Mouse (Mus musculus): ENCODE data around the gene Drg1.
A peak's percentile ranks its signal among the peaks of the same experiment; 100 is the strongest.
"Not testable (repeated sequence)": the region's sequence is repeated elsewhere in the genome, so short reads cannot be mapped to it uniquely, and the experiment has no call there.

The Drg1 gene

GRCm38 (mm10) chr11:3169042-3169441, 97.2 kb downstream of the Drg1 start:
- DNase-seq (ENCODE audit: inconsistent age in 2 of 2, low spot score in 1 of 2), result peak; percentile 50 to 79

DNA sequence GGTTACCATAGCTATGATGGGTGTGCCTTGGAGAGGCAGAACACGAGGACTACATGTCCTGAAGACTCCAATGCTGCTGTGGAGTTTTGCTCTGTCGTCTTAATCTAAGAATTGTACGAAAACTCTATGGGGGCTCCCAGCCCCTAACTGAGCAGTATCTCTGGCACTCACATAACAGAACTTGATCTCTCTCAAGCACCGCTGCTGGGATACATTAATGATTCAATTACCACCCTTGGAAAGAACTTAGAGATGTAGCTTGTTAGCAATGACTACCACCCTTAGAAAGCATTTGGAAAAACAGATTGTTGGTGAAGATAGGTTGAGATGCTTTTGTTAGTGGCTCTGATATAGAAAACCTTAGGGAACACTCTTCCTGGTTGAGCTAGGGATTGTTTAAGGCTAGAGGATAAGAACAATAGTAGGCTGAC, 98.6 kb downstream of the Drg1 start:
- peak; percentile 46 to 85 for DNase-seq (ENCODE audit: inconsistent age in 2 of 2, low spot score in 1 of 2)

DNA sequence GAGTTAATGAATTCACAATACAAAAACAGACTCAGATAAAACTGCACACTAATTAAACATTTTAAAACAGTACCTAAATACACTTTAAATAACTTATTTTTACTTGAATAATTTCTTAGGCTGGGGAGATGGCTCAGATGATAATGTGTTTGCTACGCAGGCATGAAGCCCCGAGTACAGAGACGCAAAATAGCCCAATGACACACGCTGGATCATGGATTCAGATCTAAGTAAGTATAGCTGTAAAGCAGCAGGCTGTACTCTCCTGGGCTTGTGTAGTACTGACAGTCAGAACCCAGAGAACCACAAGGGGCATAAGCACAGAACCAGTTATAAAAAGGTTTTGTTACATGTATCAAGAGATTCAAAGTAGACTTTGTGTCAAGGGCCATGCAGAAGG, 99.1 kb downstream of the Drg1 start:
- peak in 1 of 2 experiments; percentile 37 for DNase-seq (ENCODE audit: inconsistent age in 2 of 2, low spot score in 1 of 2)

DNA sequence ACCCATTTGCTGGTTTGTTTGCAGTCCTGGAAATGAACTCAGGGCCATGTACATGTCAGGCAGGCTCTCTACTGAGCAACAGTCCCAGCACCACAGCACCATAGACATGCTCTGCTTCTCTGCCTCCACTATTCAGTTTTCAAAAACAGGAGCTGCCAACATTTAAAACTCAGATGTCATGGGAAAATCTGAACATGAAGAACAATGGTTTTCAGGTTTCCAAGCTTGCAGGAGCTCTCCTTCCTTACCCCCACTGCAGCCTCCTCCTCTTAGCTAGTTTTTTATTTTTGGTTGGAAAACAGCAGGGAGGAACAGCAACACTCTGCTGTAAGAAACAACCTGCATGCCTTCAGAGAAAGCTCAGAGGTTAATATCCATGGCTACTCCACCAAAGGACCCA, 99.9 kb downstream of the Drg1 start:
- DNase-seq (ENCODE audit: inconsistent age in 2 of 2, low spot score in 1 of 2), result peak in 1 of 2 experiments; percentile 75

DNA sequence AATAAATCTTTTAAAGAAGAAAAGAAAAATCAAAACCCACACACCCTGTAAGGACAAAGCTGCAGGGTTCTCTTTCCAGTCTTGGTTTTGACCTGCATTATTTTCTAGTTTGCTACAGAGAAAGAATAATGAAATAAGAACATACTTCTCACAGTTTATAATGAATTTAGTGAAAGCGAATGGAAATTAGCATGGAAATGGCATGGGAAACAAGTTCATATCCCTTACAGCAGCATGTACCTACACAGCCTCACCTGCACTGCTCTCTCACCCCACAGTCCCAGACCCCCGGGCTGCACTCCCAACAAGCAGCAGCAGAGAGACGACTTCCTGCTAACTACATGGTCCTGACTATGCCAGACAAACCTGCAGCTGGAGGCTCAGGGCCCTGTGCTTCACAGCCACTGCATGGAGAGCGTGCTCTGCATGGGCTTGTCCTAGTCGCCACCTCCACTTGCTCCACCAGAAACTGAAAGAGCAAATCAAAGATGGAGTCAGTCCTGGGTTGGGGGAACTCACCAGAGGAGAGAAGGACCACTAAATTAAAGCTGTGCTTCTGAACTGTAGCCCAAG, 100.9 kb downstream of the Drg1 start:
- not testable (repeated sequence) for DNase-seq (ENCODE audit: inconsistent age in 2 of 2, low spot score in 1 of 2)

DNA sequence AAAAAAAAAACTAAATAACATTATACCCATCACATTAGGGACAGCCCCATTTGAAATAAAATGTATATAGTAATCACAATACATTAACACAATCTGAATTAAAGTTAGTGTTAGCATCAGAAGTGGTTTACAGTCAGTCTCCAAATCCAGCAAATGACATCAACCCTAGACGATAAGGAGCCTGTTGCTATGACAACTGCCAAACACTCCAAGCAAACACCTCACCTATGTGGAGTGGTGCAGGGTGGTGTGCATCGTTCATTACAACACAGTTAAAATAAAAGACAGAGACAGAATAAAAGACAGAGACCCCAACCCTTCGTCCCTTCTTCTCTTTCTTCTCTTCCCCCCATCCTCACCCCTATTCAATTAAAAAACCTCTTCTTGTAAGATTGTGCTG, 102.6 kb downstream of the Drg1 start:
- not testable (repeated sequence) for DNase-seq (ENCODE audit: inconsistent age in 2 of 2, low spot score in 1 of 2)

DNA sequence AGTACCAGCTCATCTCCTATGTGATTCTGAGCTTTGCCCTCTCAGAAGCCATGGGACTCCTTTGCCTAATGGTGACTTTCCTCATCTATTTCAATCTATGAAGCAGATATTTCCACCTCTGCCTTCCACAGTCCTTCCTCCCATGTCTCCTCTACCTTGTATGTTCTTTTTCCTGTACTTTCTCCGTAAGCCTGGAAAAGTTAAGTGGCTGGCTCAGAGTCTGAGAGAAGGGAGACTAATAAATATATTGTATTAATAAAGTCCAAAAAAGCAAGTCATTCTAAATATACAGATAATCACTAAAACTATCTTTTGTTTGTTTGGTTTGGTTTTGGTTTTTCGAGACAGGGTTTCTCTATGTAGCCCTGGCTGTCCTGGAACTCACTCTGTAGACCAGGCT, 103.1 kb downstream of the Drg1 start:
- DNase-seq (ENCODE audit: inconsistent age in 2 of 2, low spot score in 1 of 2), result peak in 1 of 2 experiments; percentile 77

DNA sequence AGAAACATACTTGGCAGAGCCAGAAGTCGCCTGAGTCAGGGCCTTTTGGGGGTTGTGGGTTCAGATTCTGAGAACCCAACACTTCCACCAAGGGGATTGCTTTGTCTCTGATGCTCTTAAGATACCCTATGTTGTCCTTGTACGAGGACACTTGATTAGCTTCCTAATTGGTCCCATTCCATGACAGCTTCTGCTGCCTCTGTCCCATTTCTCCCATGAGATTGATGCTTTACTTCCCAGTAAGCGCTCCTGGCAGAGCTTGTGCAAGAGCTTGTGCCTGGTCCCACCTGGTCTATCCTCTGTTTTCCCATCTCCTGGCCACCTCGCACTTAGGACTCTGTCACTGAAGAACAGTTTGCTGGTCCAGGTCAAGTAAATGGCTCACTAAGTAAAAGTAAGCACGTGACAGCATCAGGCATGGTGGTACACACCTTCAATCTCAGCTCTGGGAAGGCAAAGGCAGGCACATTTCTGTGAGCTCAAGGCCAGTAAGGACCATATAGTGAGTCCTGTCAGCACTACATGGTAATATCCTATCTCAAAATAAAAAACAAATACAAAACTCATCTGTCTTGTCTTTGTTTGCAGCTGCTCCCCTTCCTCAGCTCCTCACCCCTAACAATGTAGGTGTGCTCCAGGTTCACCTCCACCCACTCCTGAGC, 103.8 kb downstream of the Drg1 start:
- DNase-seq (ENCODE audit: inconsistent age in 2 of 2, low spot score in 1 of 2), result peak; percentile 68 to 90

DNA sequence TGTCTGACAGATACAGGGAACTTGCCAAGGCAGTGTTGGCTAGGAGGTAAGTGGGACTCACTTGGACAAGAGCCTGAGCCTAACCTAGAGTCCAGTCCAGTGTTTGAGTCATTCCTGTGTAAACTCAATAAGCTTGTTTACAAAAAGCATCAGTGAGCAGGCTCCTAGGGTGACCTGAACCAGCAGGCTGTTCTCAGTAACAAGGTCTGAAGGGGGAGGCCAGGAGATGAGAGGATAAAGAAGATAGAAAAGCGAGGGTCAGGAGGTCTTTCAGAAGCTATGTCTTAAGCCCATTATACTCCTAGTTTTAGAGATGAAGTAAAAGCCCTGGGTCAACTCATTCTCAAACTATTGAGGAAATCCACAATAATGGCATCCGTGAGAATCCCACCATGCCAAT, 104.8 kb downstream of the Drg1 start:
- DNase-seq (ENCODE audit: inconsistent age in 2 of 2, low spot score in 1 of 2), result peak; percentile 39 to 87

GRCm38 (mm10) chr11:3158800-3159199, 107.4 kb downstream of the Drg1 start:
- not testable (repeated sequence) for DNase-seq (ENCODE audit: inconsistent age in 2 of 2, low spot score in 1 of 2)

- peak in 1 of 2 experiments; percentile 54 for DNase-seq (ENCODE audit: inconsistent age in 2 of 2, low spot score in 1 of 2)
These were observed 108.2 kb downstream of the Drg1 start for GRCm38 (mm10) chr11:3157996-3158395.

DNA sequence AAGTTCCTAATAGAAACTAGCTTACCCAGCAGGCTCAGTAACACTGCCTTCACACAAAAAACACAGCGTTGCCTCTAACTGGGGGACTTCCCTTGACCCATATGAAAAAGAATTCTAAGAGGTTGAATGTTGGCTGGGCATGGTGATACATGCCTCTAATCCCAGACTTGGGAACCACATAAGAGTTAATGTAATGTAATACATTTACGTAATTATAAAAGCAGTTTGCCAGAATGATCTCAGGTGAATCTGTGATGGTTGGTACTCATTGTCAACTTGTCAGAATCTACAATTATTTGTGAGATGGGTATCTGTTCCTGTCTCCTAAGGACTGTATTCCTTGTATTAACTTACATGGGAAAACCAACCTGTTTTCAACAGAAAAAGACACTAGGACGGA, 109.2 kb downstream of the Drg1 start:
- peak in 1 of 2 experiments; percentile 31 for DNase-seq (ENCODE audit: inconsistent age in 2 of 2, low spot score in 1 of 2)

GRCm38 (mm10) chr11:3153666-3154397, 112.4 kb downstream of the Drg1 start:
- DNase-seq (ENCODE audit: inconsistent age in 2 of 2, low spot score in 1 of 2), result peak; percentile 67 to 92

GRCm38 (mm10) chr11:3151358-3151757, 114.9 kb downstream of the Drg1 start:
- DNase-seq (ENCODE audit: inconsistent age in 2 of 2, low spot score in 1 of 2), result peak in 1 of 2 experiments; percentile 46

- not testable (repeated sequence) for DNase-seq (ENCODE audit: inconsistent age in 2 of 2, low spot score in 1 of 2)
These were observed 115.6 kb downstream of the Drg1 start for GRCm38 (mm10) chr11:3150677-3151003.

GRCm38 (mm10) chr11:3150003-3150676, 116.1 kb downstream of the Drg1 start:
- peak in 1 of 2 experiments; percentile 62 for DNase-seq (ENCODE audit: inconsistent age in 2 of 2, low spot score in 1 of 2)

DNA sequence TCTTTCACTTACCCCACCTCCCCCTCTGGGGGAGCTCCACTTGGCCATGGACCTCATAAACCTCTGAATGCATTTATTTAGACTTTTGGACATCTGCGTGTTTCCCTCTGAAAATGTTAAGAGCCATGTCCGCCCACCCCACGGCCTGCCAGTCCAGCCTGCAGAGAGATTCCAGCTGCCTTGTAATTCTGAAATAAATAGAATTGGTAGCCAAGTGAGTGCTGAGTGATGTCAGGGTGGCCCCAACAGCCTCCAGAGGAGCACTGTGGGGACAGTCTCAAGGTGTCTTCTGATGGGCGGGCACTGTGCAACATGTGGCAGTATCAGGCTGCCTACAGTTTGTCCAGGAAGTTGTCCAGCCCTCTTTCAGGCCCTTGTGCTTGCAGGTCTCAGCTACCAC, 116.7 kb downstream of the Drg1 start:
- not testable (repeated sequence) for DNase-seq (ENCODE audit: inconsistent age in 2 of 2, low spot score in 1 of 2)

DNA sequence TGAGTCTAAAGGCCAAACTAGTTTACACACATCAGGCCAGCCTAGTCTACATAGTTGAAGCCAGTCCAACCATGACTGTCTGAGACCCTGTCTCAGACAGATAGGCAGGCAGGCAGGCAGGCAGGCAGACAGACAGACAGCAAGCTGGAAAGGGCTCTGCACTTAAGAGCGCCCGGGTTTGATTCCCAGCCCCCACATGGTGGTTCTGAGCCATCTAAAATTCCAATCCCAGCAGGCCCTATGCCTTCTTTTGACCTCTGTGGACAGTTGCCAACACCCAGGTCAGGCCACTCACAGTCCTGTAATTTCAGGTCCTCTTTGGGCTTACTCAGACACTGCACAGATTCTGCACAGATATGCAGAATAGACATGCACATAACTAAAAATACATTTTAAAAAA, 119.4 kb downstream of the Drg1 start:
- DNase-seq (ENCODE audit: inconsistent age in 2 of 2, low spot score in 1 of 2), result not testable (repeated sequence)

DNA sequence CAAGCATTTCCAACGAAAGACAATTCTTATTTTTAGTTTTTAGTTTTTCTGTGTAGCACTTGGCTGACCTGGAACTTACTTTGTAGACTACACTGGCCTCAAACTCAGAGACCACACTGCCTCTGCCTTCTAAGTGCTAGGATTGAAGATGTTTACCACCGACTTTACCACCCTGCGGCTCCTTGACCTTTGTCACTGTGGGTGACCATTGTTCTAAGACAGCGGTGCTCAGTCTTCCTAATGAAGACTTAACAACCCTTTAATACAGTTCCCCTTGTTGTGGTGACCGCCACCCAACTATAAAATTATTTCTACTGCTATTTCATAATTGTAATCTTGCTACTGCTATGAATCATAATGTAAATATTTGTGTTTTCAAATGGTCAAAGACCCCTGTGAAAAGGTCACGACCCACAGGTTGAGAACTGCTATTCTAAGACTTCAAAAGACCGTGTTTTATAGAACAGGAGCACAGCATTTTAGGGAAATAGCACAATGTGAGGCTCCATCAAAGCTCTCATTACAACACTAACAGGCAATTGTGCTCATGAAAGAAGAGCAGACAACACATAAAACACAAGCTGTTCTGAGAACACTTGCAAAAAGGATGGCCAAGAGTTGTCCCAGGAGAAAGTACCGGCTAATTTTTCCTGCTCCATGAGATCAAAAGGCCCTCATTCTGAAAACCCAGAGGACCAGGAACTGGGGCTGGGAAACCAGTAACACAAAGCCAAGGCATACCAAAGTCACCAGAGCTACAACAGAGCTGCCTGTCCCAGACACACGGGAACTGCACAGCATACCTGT, 120.7 kb downstream of the Drg1 start:
- DNase-seq (ENCODE audit: inconsistent age in 2 of 2, low spot score in 1 of 2), result not testable (repeated sequence)

DNA sequence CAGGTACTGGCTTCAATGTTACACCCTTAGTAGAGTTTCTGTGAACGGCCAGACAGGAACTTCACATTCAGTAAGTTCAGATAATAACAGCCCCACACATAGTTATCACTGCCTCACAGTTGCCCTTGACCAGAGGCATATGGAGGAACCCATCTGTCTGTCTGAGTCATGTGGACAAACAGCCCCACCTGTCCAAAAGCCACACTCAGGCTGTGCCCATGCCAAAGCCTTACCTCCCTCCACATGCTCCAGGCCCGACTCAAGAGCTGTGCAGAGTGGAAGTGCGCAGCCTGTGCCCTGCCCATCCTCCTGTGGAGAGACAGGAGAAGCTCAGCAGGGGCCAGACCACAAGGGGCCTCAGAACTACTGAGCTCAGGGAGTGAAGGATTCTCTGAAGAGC, 122.2 kb downstream of the Drg1 start:
- DNase-seq (ENCODE audit: inconsistent age in 2 of 2, low spot score in 1 of 2), result peak in 1 of 2 experiments; percentile 5

- peak; percentile 83 to 94 for DNase-seq (ENCODE audit: inconsistent age in 2 of 2, low spot score in 1 of 2)
These were observed 123.8 kb downstream of the Drg1 start for GRCm38 (mm10) chr11:3142413-3142812.

All from adrenal gland, adult (tissue).